8 mouse cellular contexts compared by ENCODE assay signal in genomic region chr10:117843690-117844089, GRCm38 (mm10). TPM values are rescaled to one million over a fixed set of nuclear protein-coding genes. Genes with fewer than 3 reads are reported as not detected.
DNase-seq lines count a peak whose midpoint lies in the region; ATAC-seq and TF ChIP-seq lines count a peak whose summit lies in the region.

No protein-coding gene starts in this region.

- peak overlapping the region; percentile 67 for H3K4me3 ChIP-seq in kidney, embryonic 14.5 days (ENCODE audit: low read length)
- H3K4me3 ChIP-seq in MEL (ENCODE audit: control insufficient read depth in 1 of 2, insufficient read depth in 1 of 2, low read depth in 2 of 2, low read length in 2 of 2), result peak overlapping the region; percentile 20 to 67
- no peak overlapping the region for H3K4me3 ChIP-seq in hindbrain, embryonic 15.5 days
- 0 out of 2 replicates have a peak overlapping the region, but pooled peaks have one; percentile 82 for H3K4me3 ChIP-seq in midbrain, embryonic 14.5 days (replicated peaks; ENCODE audit: low read depth, low read length)

- WGBS in kidney, embryonic 14.5 days, result 73% methylated on average over 5 of the region's 5 CpGs
- WGBS in hindbrain, embryonic 15.5 days, result 74% methylated on average over 5 of the region's 5 CpGs
- 84% methylated on average over 5 of the region's 5 CpGs for WGBS in midbrain, embryonic 14.5 days

- H3K9me3 ChIP-seq in kidney, embryonic 14.5 days (ENCODE audit: control insufficient read depth, low read length), result no peaks in the 10 kb centered on the region
- no peaks in the 10 kb centered on the region for H3K9me3 ChIP-seq in MEL (replicated peaks; ENCODE audit: insufficient read depth, low read length)
- no peaks in the 10 kb centered on the region for H3K9me3 ChIP-seq in hindbrain, embryonic 15.5 days
- H3K9me3 ChIP-seq in midbrain, embryonic 14.5 days (ENCODE audit: control insufficient read depth, low read length), result no peaks in the 10 kb centered on the region

- peaks cover 5% of the 10 kb centered on the region for H3K4me1 ChIP-seq in kidney, embryonic 14.5 days (ENCODE audit: control insufficient read depth, insufficient read depth, low read length)
- H3K4me1 ChIP-seq in MEL (ENCODE audit: control insufficient read depth in 1 of 2, insufficient read depth in 2 of 2, low read length in 2 of 2), result peaks cover 13 to 14% of the 10 kb centered on the region in 2 experiments
- H3K4me1 ChIP-seq in hindbrain, embryonic 15.5 days (replicated peaks), result peaks cover 31% of the 10 kb centered on the region
- H3K4me1 ChIP-seq in midbrain, embryonic 14.5 days (ENCODE audit: control insufficient read depth, insufficient read depth, low read length), result peaks cover 26% of the 10 kb centered on the region

- DNase-seq in kidney, adult 9 months, result no peak
- DNase-seq in MEL (ENCODE audit: low read depth, low spot score) (peak; percentile 38), adipocyte (ENCODE audit: low spot score) (no peak)
- no peak for DNase-seq in midbrain, embryonic 14.5 days
- no peak for DNase-seq in ovary, postnatal 10 days (ENCODE audit: low spot score)
- no peak for DNase-seq in cerebellum, adult 11 months

- H3K27ac ChIP-seq in kidney, embryonic 14.5 days (ENCODE audit: low read depth, low read length), result no peak overlapping the region
- H3K27ac ChIP-seq in MEL (ENCODE audit: control insufficient read depth, low read depth, low read length), result peak overlapping the region; percentile 21
- H3K27ac ChIP-seq in hindbrain, embryonic 15.5 days (replicated peaks), result no peak overlapping the region
- no peak overlapping the region for H3K27ac ChIP-seq in midbrain, embryonic 14.5 days (replicated peaks; ENCODE audit: low read depth, low read length)

- peaks cover 53% of the 10 kb centered on the region for H3K79me2 ChIP-seq in MEL (ENCODE audit: control insufficient read depth, insufficient read depth, low read length, poor library complexity)

- H3K27me3 ChIP-seq in kidney, embryonic 14.5 days (ENCODE audit: control insufficient read depth, insufficient read depth, low read length), result no peaks in the 10 kb centered on the region
- H3K27me3 ChIP-seq in MEL (ENCODE audit: control insufficient read depth in 1 of 2, insufficient read depth in 2 of 2, low read length in 2 of 2), result no peaks in the 10 kb centered on the region
- H3K27me3 ChIP-seq in hindbrain, embryonic 15.5 days, result no peaks in the 10 kb centered on the region
- no peaks in the 10 kb centered on the region for H3K27me3 ChIP-seq in midbrain, embryonic 14.5 days (ENCODE audit: control insufficient read depth, insufficient read depth, low read length)

- no peak for TF ChIP-seq RAD21 in MEL (IDR thresholded peaks at IDR 0.05; ENCODE audit: low read depth, low read length)

- TF ChIP-seq CTCF in MEL (IDR thresholded peaks at IDR 0.05 in 2 of 3, conservative IDR thresholded peaks at IDR 0.05 in 1 of 3; ENCODE audit: control insufficient read depth in 1 of 3, insufficient read depth in 1 of 3, low read depth in 2 of 3, low read length in 3 of 3, poor library complexity in 1 of 3, severe bottlenecking in 1 of 3), result no peak

- ATAC-seq in kidney, embryonic 14.5 days (ENCODE audit: low FRiP score, low TSS enrichment), result no peak
- ATAC-seq in hindbrain, embryonic 15.5 days (ENCODE audit: low FRiP score, low read depth), result no peak
- ATAC-seq in midbrain, embryonic 14.5 days (ENCODE audit: low FRiP score, low TSS enrichment), result no peak

- no peak overlapping the region for H3K9ac ChIP-seq in kidney, embryonic 14.5 days (ENCODE audit: low read depth, low read length)
- H3K9ac ChIP-seq in MEL (ENCODE audit: control insufficient read depth, low read depth, low read length, poor library complexity, severe bottlenecking), result peak overlapping the region; percentile 25
- no peak overlapping the region for H3K9ac ChIP-seq in hindbrain, embryonic 15.5 days
- no peak overlapping the region for H3K9ac ChIP-seq in midbrain, embryonic 14.5 days (replicated peaks; ENCODE audit: low read length)

- H3K36me3 ChIP-seq in kidney, embryonic 14.5 days (ENCODE audit: control insufficient read depth, insufficient read depth, low read length), result no peaks in the 10 kb centered on the region
- peaks cover 0 to 25% of the 10 kb centered on the region in 2 experiments; a peak in 3 of 4 replicates for H3K36me3 ChIP-seq in MEL (ENCODE audit: control insufficient read depth in 1 of 2, insufficient read depth in 2 of 2, low read length in 2 of 2)
- H3K36me3 ChIP-seq in hindbrain, embryonic 15.5 days, result no peaks in the 10 kb centered on the region
- H3K36me3 ChIP-seq in midbrain, embryonic 14.5 days (ENCODE audit: control insufficient read depth, insufficient read depth, low read length), result no peaks in the 10 kb centered on the region

- no peak for TF ChIP-seq POLR2A in MEL (IDR thresholded peaks at IDR 0.05; ENCODE audit: control insufficient read depth in 1 of 2, insufficient read depth in 1 of 2, low read depth in 1 of 2, low read length in 2 of 2, poor library complexity in 1 of 2)

- no peak for TF ChIP-seq EP300 in MEL (IDR thresholded peaks at IDR 0.05; ENCODE audit: low read depth in 1 of 2, low read length in 2 of 2)

- H3K4me2 ChIP-seq in kidney, embryonic 14.5 days (replicated peaks; ENCODE audit: low read depth, low read length), result peak overlapping the region; percentile 67; the same call in 1 of the 2 replicates
- H3K4me2 ChIP-seq in hindbrain, embryonic 15.5 days, result peak overlapping the region; percentile 80
- peak overlapping the region; percentile 69 for H3K4me2 ChIP-seq in midbrain, embryonic 14.5 days (ENCODE audit: low read length)

TF ChIP-seq in MEL, 35 proteins besides CTCF, POLR2A, EP300 and RAD21:
- TF ChIP-seq CHD1 (IDR thresholded peaks at IDR 0.05; ENCODE audit: low read depth, low read length), result no peak
- TF ChIP-seq MAZ (IDR thresholded peaks at IDR 0.05; ENCODE audit: low read depth, low read length), result no peak
- TF ChIP-seq USF2 (IDR thresholded peaks at IDR 0.05; ENCODE audit: borderline replicate concordance in 1 of 2, insufficient read depth in 1 of 2, low read depth in 1 of 2, low read length in 2 of 2), result no peak

RNA-seq across cellular contexts. Expression of gene Rap1b, which starts 2.1 kb away (rescaled TPM):
- 139 and 176 TPM in 2 replicates for polyA plus RNA-seq in kidney, embryonic 14.5 days (2014; fragmentation: Nextera tagmentation; extraction: Ambion mirVana)
- total RNA-seq in MEL (2012; rRNA removed), result 42.3 and 47.4 TPM in 2 replicates
- polyA plus RNA-seq in MEL (2012; ENCODE audit: insufficient read depth in 1 of 2, insufficient read length in 2 of 2, low read depth in 1 of 2, low replicate concordance in 2 of 2, missing spikeins in 1 of 2), result 10 to 100 TPM; 83.3 to 89.1 TPM
- polyA plus RNA-seq in hindbrain, embryonic 15.5 days (2015; fragmentation: Nextera tagmentation; extraction: Ambion mirVana), result 158 TPM in 2 replicates
- 156 and 185 TPM in 2 replicates for polyA plus RNA-seq in midbrain, embryonic 14.5 days (2014; fragmentation: Nextera tagmentation; extraction: Ambion mirVana)

RNA-seq across cellular contexts. Expression of gene Nup107, which starts 51.2 kb away (rescaled TPM):
- polyA plus RNA-seq in kidney, embryonic 14.5 days (2014; fragmentation: Nextera tagmentation; extraction: Ambion mirVana), result 48.6 and 77.5 TPM in 2 replicates
- total RNA-seq in MEL (2012; rRNA removed), result 77.8 and 80.2 TPM in 2 replicates
- polyA plus RNA-seq in MEL (2012; ENCODE audit: insufficient read depth in 1 of 2, insufficient read length in 2 of 2, low read depth in 1 of 2, low replicate concordance in 2 of 2, missing spikeins in 1 of 2), result 10 to 100 TPM in 1 of 2 experiments, not detected in 1; 91.6 TPM
- 31.4 and 33.4 TPM in 2 replicates for polyA plus RNA-seq in hindbrain, embryonic 15.5 days (2015; fragmentation: Nextera tagmentation; extraction: Ambion mirVana)
- polyA plus RNA-seq in midbrain, embryonic 14.5 days (2014; fragmentation: Nextera tagmentation; extraction: Ambion mirVana), result 29.0 and 45.2 TPM in 2 replicates
